Mouse (Mus musculus) mouse trophoblast stem cell (cell line): Measurements from ENCODE around the gene Ppp3ca.

Experiments used
- in situ Hi-C, 2 experiments: fragments of 300-500 bp; cut with MseI, MboI; formaldehyde crosslinking; loops; 2 replicates in 1 of 2; 3 replicates in 1 of 2; pipeline ENCODE4 v1.15.1; 2025

Gene Ppp3ca

DNA sequence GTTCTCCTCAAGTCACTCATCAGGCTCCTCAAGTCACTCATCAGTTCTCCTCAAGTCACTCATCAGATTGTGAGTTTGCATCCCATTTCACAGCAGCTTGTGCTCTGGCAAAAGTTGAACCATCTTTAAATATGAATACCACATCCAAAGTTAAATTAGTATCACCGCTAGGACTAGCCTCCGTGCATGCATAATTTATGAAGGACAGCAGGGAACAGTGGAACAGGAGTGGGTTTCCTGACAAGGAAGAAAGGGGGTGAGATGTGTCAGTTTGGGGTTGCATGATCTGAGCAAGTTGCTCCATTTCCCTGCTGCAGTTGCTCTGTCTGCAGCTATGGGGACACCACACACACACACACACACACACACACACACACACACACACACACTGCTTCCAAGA is 229.8 kb downstream of the Ppp3ca start:
- in situ Hi-C loops: loop anchor here (10.0 to 25.0 kb wide), 2 partner anchors 525 to 838 kb away; no protein-coding TSS in a partner anchor

DNA sequence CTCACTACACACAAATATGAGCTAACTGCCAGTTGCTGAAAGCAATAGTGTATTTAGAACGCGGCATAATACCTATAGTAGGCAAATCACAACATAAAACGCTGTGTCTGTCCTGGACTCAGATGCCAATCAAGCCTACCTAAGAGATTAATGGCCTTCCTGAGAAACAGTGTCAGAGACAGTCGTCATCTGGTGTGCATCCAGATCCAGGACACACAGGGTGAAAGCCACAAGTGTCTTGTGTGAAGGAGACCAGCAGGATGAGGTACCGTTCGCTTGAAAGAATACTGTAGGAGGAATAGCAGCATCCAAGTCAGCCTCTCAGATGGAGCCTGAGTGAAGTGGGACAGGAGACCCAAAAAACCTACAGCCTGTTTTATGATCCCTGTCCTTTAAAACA is 231.1 kb downstream of the Ppp3ca start:
- in situ Hi-C loops: loop anchor here (10.0 to 25.0 kb wide), 2 partner anchors 524 to 836 kb away; no protein-coding TSS in a partner anchor

DNA sequence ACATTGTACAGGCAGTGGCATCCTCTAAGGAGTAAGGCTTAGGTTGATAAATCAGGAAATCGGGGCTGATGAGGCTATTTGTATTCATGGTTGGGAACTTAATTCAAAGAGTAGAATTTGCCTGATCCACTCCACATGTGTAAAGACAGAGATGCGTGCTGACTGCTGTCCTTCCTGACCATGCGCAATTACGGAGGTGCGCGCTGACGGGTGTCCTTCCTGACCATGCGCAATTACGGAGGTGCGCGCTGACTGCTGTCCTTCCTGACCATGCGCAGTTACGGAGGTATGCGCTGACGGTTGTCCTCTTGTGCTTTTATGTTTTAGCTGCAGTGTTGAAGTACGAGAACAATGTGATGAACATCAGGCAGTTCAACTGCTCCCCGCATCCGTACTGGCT is 232.9 kb downstream of the Ppp3ca start:
- in situ Hi-C loops: loop anchor here (10.0 to 25.0 kb wide), 2 partner anchors 522 to 835 kb away; no protein-coding TSS in a partner anchor

DNA sequence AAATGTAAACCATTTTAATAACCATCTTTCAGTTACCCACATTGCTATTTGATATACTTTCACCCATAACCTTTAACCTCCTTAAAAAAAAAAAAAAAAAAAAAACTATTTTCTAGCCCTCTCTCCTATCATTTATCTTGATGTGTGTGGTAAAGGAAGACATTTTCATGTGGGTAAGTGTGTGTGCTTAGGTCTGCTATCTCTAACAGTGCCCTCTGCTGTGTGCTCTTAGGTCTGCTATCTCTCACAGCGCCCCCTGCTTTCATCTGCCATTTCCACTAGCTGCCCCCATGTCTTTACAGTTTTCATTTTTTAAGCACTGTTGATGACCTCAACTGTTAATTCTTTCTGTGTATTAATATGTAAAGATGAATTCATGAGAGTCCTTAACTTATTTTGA is 235.7 kb downstream of the Ppp3ca start:
- in situ Hi-C loops: loop anchor here (10.0 to 25.0 kb wide), 2 partner anchors 519 to 832 kb away; no protein-coding TSS in a partner anchor

DNA sequence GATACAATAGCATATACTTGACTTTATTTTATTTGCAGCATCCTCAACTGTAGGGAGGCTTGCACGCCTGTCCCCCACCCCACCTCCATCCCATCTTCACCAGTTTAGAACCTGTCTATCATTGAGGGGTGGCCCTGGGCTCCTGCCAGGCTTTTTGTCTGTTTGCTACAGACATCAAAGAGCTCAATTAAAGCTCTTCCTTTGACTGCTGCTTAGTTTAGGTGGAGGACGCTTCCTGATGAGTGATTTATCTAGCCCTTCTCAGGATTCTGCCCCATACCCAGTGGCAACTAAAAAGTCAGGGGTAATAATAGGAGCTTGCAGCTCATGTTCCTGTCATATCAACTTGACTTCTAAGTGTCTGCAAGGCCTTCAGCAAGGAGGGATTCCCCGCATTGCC is 239.6 kb downstream of the Ppp3ca start:
- in situ Hi-C loops: loop anchor here (10.0 to 25.0 kb wide), 2 partner anchors 515 to 828 kb away; no protein-coding TSS in a partner anchor

DNA sequence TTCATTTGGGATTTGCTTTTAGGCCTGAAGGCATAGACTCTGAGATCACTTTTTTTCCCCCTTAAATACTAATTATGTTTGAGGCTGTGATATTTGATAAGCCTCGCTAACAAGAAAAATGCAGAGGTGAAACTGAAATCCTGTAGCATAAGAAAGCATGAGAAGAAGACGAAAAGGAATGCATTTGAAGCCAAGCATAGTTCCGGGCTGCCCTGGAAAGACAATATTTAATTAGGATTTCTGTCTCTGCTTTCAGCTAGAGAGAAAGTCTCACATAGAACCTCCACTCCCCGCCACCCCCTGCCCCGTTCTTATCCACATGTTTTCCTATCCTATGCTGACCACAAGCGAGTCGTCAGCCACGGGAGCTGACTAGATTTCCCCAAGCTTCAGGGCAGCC is 241.4 kb downstream of the Ppp3ca start:
- in situ Hi-C loops: loop anchor here in 1 of 2 experiments (25.0 kb wide), 1 partner anchor 826 kb away; no protein-coding TSS in a partner anchor

DNA sequence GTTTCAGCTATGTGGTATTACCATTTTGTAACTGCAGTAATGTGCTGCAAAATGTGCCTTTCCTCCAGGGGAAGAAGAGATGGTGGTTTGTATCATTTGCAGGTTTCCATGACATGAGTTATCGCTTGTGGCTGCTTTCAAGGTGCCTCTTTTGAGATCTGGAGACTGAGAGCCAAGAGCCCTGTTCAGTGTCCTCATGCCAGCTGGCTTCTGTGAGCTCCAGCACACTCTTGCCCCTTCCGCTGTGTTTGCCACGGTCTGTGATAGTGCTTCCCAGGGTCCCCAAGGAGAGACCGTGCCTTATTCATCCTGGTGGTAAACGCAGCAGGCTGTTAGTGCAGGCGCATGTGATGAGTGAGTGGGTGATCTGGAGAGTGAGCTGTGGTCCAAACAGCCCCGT is 247.2 kb downstream of the Ppp3ca start:
- in situ Hi-C loops: loop anchor here in 1 of 2 experiments (25.0 kb wide), 1 partner anchor 820 kb away; no protein-coding TSS in a partner anchor

DNA sequence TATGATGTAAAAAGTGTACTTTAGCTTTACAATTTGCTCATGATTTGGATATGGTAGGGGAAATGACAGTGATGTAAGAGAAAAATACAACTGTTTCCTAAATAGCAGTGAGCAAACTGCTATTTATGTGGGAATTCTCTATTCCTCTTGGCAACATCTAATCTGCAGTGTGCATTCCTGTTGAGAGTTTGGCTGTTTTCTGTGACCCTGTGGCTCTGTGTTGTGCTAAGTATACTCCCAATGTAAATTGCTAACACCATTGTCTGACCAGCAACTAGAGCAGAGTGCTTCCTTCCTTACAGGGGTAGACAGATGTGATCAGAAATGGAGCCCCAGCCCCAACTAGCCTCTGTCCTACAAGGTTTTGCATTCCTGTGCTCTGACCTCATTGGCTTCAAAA is 263.1 kb downstream of the Ppp3ca start:
- in situ Hi-C loops: no loop called here

DNA sequence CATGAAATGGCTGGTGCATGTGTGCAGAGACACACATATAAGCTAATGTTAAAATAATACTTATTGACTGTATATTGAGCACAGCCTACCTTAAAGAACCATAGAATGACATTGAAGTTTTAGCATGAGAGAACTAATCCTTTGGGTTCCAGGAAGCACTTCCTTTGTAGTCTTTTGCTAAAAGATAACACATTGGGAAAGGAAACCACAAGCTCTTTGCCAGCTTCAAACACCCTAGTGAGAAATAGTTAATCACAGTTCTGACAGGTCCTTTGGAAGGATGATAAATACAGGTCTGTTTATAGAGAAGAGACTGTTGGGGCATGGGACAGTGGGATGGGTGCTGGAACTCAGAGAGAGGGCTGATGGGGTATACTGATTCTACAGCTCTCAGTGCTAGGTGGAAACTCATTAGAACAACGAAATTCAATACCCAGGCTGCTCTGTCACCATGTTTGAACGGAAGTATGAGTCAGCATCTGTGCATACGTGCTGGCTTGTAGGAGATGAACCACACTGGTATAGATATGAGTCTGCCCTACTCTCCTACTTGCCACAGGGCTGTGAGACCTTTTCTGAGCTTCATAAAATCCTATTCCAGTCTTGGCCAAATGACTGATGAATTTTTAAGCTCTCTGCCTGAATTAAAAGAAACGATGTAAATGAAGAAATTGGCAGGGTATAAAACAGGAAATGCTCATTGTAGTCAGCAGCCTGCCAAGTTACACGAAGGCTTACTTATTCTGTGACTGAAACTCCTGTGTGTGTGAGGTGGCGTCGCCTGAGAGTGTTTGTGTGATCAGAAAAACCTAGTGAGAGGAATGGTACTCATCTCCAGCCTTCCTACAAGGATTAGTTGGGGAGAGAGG is 271.0 kb downstream of the Ppp3ca start:
- in situ Hi-C loops: no loop called here

DNA sequence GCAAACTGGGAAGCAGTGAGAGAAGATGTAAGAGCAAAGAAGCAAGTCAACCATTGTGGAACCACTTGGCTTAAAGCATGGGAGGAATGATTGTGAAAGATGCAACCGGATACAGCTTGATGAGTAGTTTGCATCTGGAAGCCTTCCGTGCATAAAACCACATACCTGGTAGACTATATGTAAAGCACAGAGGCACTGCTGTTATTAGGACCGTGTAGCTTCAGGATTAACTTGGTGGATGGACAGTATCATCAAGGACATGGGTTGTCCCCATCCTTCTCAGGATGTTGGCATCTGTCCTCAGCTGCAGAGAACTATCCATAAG is 271.6 kb downstream of the Ppp3ca start:
- in situ Hi-C loops: no loop called here

DNA sequence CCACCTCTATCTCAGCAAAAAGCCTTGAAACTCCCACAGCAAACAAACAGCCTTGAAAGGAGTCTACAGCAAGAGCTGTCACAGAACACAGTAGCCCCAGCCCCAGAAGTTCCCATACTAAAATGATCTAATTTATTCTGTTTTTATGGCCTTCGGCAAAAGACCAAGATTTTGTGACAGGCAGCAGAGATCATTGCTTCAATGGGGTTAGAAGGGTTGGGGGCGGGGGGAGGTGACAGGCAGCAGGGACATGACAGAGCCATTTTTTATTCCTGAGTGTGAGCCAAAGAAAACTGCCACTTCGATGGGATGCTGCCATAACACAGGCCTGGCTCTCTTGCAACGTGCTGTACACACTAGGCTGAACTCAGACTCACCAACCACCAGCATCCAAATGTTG is 275.6 kb downstream of the Ppp3ca start:
- in situ Hi-C loops: no loop called here

DNA sequence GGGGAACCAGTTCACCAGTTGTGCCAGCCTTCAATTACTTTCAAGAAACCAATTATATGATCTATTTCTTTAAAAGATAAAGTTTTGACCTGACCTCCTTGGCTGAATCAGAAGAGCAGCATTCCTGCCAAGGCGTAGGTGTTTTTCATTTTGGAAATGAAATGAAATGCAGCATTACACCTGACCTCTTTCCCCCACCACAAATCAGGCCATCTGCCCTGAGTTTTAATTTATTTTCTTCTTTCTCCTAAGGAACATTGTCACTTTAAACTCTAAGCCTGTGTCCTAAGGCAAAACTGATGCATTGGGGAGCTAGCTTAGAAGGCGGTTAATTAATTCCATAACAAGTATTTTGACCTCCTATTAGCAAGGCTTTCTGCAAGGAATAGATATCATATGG is 276.7 kb downstream of the Ppp3ca start:
- in situ Hi-C loops: no loop called here

DNA sequence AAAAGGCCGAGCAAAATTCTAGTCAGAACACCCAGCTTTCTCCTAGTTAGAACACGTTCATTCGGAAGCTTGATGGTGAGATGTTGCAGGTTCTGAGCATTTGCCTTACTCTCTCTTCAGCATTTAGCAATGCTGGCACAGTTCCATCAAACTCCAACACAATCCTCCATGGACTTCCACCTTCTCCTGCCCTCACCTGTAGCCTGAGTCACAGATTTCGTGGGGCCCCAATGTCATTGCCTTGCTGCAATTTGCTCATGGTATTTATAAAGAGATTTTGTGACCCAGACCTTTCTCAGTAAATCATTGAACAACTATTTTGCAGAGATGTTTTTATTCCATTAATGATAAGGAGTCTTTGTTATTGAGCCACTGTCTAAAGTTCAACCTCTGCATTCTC is 278.2 kb downstream of the Ppp3ca start:
- in situ Hi-C loops: no loop called here

DNA sequence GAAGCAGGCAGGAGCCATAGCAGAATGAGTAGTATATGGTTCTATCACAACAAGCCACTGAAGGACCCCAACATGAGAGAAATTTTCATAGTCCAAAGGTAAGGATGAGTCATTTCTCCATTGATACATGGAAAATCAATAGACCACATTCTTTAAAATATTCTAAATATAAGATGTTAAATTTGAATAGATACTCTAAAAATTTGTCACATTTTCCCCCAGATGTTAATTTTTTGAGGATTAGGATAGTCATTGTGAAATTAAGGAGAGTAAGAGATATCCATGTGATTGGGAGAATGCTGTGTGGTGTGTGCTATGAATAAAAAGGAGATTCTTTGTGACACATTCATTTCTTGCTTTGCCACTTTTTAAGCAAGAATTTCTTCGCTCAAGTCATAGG is 281.9 kb downstream of the Ppp3ca start:
- in situ Hi-C loops: no loop called here

DNA sequence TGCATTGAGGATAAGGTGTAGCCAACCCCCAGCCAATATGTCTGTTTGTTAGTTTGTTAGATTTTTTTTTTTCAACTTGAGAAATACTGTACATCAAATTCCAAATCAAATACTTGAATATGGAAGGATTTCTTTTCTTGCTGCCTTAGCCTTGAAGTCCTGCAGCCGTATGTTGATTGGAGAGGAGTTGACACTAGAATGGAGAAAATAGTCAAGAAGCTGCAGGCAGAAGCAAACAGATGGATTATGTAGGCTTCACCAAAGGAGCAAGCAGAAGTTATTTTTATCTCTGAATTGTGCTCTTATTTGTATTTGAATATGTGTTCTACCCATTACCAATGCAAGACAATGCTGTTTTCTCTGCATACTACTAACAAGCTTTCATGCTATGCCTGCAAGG is 282.9 kb downstream of the Ppp3ca start:
- in situ Hi-C loops: no loop called here

DNA sequence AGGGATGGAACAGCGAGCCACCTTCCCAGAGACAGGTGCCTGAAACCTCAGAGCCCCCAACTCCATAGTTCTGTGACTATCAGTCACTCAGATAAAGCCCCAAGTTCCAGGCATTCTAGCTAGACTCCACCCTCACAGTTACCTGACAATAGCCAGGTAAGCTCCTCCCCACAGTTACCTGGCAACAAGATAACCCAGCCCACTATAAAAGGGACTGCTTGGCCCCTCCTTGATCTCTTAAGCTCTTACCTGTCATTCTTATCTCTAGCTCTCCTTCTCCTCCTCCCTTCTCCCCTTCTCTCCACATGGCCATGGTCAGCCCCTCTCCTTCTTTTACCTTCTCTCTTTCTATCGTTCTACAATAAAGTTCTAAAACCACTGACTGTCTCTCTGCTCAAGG is 285.1 kb downstream of the Ppp3ca start:
- in situ Hi-C loops: no loop called here

DNA sequence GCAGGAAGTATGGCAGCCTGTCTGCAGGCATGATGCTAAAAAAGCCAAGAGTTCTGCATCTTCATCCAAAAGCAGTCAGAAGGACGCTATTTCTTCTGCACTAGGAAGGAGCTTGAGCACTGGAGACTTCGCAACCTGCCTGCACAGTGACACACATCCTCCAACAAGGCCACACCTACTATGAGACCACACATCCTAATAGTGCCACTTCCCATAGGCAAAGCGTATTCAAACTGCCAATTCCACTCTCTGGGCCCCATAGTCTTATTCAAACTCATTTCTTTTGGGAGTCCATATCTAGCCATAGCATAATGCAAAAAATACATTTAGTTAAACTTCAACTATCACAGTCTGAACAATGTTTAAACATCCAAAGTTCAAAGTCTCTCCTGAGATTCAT is 290.4 kb downstream of the Ppp3ca start:
- in situ Hi-C loops: no loop called here

DNA sequence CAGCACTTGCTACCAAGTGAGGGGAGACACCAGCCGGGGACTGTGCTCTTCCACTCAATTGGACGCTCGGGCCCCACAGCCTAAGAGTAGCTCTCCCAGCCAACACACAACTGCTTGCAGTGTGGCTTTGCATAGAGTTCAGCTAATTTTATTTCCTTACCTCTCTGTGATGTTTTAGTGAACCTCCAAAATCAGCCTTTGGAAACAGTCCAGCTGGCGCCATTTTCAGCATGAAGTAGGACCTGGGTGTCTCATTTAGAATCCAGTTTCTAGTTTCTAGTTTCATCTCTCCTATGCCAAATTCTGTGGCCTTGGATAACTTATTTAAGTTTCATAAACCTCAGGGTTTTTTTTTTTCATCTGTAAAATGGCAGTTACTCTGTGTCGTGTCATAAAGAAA is 296.9 kb downstream of the Ppp3ca start:
- in situ Hi-C loops: no loop called here

DNA sequence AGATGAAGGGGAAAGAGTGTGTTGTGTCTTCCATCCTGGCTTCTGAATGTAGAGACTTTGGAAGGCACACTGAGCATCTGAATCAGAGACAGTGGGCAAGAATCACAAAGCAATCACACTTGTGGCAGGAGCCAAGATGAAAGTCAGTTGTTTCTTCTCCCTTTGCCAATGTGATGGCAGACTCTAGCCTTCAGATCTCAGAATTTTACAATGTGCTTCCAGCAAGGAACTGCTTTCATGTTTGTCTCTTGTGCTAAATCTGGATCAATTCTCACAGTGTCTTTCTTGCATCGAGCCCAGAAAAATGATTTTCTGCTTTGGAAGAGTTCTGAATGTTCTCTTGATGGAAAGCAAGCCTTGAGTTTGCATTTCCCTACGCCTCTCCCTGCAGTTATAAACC is 297.6 kb downstream of the Ppp3ca start:
- in situ Hi-C loops: no loop called here

DNA sequence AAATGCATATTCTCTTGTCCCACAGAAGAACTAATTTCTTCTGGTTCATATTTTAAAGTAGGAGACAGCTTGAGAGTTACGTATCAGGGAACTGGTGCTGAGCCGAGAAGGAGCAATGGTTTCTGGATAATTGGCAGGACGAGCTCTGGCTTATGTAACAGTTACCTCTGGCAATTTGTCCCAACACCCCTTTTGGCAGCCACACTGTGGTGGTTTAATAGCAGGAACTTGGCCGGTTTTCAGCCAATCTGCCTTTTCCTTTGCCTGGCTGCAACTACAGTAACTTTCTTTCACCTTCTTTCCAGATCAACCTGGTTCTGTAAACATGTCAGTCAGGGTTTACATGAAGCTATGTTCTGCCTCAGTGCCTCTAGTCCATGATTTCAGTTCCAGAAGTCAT is 299.9 kb downstream of the Ppp3ca start:
- in situ Hi-C loops: no loop called here

DNA sequence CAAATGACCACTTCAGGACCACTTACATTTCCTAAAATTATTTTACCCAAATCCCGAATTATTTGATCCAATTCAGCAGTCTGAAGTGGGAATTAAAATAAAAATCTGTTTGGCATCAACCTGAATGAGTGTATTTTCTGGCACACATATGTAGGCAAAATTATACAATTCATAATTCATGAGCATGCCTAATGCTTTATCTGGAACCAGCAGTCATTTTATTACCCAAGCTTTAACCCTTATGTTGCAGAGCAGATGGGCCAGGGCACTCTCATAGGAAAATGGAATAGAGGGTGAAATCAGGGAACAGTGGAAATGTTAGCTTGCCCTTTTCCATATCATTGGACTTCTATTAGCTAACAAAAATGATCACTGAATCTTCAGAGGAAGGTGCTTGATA is 307.9 kb downstream of the Ppp3ca start:
- in situ Hi-C loops: no loop called here

DNA sequence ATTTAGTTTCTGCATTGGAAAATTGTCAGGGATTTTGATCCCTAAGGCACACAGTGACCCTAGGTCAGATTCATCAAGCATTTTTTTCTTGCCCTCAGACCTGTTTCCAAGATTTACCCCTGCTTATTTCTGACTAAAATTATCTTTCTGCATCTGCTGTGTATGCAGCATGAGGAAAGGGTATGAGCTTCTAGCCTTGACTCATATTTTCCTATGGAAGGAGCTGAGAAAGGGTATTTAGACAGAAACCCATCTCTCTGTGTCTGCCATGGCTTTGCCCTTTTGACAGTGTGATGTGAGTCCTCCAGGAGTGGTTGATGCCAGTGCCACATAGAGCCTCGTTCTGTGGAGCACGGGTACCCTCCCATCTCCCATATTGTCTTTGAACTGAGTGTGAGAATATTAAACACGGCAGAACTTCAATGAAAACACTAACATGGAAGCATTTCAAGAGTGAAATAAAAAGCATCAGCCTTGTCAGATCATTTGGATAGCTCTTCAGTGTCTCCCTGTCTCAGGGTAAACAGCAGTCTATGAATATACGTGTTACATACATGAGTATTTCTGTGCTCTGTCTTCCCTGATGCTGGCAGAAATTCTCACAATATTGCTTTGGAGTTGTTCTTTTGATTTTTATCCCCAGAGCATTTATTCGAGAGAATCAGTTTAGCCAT is 311.1 kb downstream of the Ppp3ca start:
- in situ Hi-C loops: no loop called here

DNA sequence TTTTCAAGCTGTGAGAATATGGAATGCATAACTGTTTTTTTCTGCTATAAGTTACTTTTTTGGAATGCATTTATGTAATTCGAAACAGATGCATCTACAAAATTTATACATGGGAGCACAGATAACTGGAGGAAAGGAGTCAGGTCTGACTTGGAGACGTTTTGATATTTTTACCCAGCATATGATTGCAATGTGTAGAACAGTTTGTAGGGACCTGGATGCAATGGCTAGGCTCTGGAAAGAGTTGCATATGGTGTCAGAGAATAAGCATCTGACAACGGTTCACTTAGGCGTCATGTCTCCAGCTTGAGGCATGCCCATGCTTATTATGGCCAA is 311.6 kb downstream of the Ppp3ca start:
- in situ Hi-C loops: no loop called here
